Mouse (Mus musculus): ENCODE measurements around the gene Use1.

- TF ChIP-seq CTCF (IDR thresholded peaks at IDR 0.05; ENCODE audit: low read depth, low read length) (no peak), GATA1 (IDR thresholded peaks at IDR 0.05; ENCODE audit: borderline replicate concordance, low read length) (no peak)
These were observed 34.8 kb downstream of the Use1 start for GRCm38 (mm10) chr8:71401454-71401853.
